Mouse (Mus musculus) hindbrain, embryonic 11.5 days (tissue): ENCODE measurements around the gene Dnase1l3. TPM values are rescaled to one million over a fixed set of nuclear protein-coding genes. Genes with fewer than 3 reads are reported as not detected.

Experiments
- ATAC-seq: fragments of 200-750 bp; cut with Nextera tagmentation; 2 replicates; pipeline ENCODE4 v1.8.0; 2017; ENCODE audit warnings: mild to moderate bottlenecking, moderate TSS enrichment, moderate library complexity; ENCODE audit not compliant: low FRiP score
- DNase-seq: peaks from one replicate; pipeline ENCODE4 v3.0.0-alpha.2; 2015; ENCODE audit warnings: low spot score
- H3K27ac ChIP-seq: fragments of 300-500 bp; sonication (generic); 2 replicates; pipeline ENCODE4 v1.5.1; 2014; ENCODE audit warnings: mild to moderate bottlenecking, low read depth, low read length
- H3K27me3 ChIP-seq: fragments of 300-500 bp; sonication (generic); 2 replicates; pipeline ENCODE4 v1.6.1; 2014; ENCODE audit warnings: mild to moderate bottlenecking, low read length, moderate library complexity, mixed read lengths; ENCODE audit not compliant: control insufficient read depth, insufficient read depth
- H3K36me3 ChIP-seq: fragments of 300-500 bp; sonication (generic); 2 replicates; pipeline ENCODE4 v1.6.1; 2014; ENCODE audit warnings: mild to moderate bottlenecking, low read length, moderate library complexity, mixed read lengths; ENCODE audit not compliant: control insufficient read depth, insufficient read depth
- H3K4me1 ChIP-seq: fragments of 300-500 bp; sonication (generic); replicated peaks from 2 replicates; pipeline ENCODE4 v1.6.1; 2014; ENCODE audit warnings: low read length, mixed read lengths; ENCODE audit not compliant: control insufficient read depth, insufficient read depth
- H3K4me2 ChIP-seq: fragments of 300-500 bp; sonication (generic); replicated peaks from 2 replicates; pipeline ENCODE4 v1.6.1; 2014; ENCODE audit warnings: mild to moderate bottlenecking, low read depth, low read length
- H3K4me3 ChIP-seq: fragments of 300-500 bp; sonication (generic); 2 replicates; pipeline ENCODE4 v1.5.1; 2014; ENCODE audit warnings: low read depth, low read length
- H3K9ac ChIP-seq: fragments of 300-500 bp; sonication (generic); 2 replicates; pipeline ENCODE4 v1.6.1; 2014; ENCODE audit warnings: low read depth, low read length
- H3K9me3 ChIP-seq: fragments of 300-500 bp; sonication (generic); 2 replicates; pipeline ENCODE4 v1.6.1; 2016; ENCODE audit warnings: low read length; ENCODE audit not compliant: control insufficient read depth
- WGBS: fragments of 180-500 bp; shearing (Covaris S2); extraction: QIAGEN DNeasy Blood & Tissue Kit; methylation state at CpG from one replicate; pipeline ENCODE4 v1.1.7; 2014; 5-methylcytosine and 5-hydroxymethylcytosine counted together
- polyA plus RNA-seq: library from polyadenylated mRNA; unstranded; fragments of >200 nt; fragmentation: Nextera tagmentation; extraction: Ambion mirVana; gene quantifications from 2 replicates; pipeline ENCODE4 v1.2.1, GENCODE M21; 2014

Dnase1l3 gene
- polyA plus RNA-seq, 1 experiment from 2014 or later = 0.03 TPM

DNA sequence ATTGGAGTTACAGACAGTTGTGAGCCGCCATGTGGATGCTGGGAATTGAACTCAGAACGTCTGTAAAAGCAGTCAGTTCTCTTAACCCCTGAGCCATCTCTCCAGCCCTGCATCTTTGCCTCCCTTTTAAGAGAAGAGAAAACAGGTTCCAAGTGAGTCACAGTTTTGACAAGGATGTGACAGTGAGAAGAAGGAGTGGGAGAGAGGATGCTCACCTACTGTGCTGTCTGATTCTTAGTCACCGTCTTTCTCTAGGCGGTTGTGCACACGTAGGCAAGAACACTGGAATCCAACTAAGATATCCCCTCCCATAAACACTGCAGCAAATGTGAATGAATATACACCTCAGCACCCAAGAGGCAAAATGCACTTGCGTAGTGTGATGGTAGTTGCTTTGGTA is 19.2 kb downstream of the Dnase1l3 start:
- no peak for DNase-seq
- no peak for ATAC-seq
- WGBS = 86% methylated on average over 6 of the region's 6 CpGs
- H3K9ac ChIP-seq = no peak overlapping the region
- no peaks in the 10 kb centered on the region for H3K27me3 ChIP-seq
- no peaks in the 10 kb centered on the region for H3K4me1 ChIP-seq
- no peak overlapping the region for H3K4me3 ChIP-seq
- H3K9me3 ChIP-seq = no peaks in the 10 kb centered on the region
- H3K27ac ChIP-seq = no peak overlapping the region
- H3K4me2 ChIP-seq = no peak overlapping the region
- no peaks in the 10 kb centered on the region for H3K36me3 ChIP-seq

DNA sequence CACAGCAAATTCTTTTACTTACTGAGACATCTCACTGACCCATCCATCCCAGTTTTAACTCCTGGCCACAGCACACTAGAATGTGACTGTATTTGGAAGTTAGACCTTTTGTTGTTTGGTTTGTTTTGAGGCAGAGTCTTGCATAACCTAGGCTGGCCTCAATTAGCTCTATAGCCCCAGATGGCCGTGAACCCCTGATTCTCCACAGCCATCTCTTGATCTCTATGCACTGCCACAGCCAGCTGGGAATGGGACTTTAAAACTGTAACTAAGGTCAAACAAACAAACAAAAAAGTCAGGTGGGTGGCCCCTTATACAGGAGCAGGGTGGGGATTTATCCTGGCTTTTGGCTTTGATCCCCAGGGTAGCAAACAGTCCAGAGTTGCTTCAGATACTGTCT is 19.7 kb downstream of the Dnase1l3 start:
- no peak for ATAC-seq
- H3K27ac ChIP-seq = no peak overlapping the region
- H3K9ac ChIP-seq = no peak overlapping the region
- WGBS = 79% methylated on average over 1 of the region's 1 CpGs
- H3K9me3 ChIP-seq = no peaks in the 10 kb centered on the region
- no peaks in the 10 kb centered on the region for H3K4me1 ChIP-seq
- H3K36me3 ChIP-seq = no peaks in the 10 kb centered on the region
- H3K4me2 ChIP-seq = no peak overlapping the region
- no peak for DNase-seq
- no peaks in the 10 kb centered on the region for H3K27me3 ChIP-seq
- H3K4me3 ChIP-seq = no peak overlapping the region

DNA sequence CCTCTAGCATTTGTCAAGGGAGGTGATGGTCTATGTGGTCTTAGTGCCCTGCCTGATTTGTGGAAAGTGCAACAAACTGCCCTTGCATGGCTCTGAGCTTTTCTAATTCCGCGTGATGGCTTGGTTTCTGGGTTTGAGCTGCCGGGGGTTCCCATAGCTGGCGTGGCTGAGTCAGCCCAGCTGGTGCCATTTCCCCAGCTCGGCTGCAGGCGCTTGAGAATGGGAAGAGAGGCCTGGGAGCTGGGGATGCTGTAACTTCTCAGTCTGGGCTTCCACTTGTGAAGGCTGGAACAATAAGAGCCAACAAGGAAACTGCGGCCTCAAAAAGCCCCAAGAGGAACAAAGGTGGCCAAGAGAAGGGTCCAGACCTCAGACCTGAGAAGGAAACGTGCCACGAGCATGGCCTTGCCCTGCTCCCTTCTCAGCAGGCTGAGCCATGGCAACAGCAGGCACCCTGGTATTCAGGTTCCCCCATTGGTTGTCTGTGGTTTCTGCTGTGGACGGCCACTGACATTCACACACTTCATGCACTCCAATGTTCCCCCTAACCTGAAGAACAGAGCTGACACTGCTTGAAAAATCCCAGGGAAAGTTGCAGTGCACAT is 22.4 kb downstream of the Dnase1l3 start:
- DNase-seq (no peak), ATAC-seq (no peak)
- no peaks in the 10 kb centered on the region for H3K4me1 ChIP-seq
- no peaks in the 10 kb centered on the region for H3K27me3 ChIP-seq
- no peak overlapping the region for H3K27ac ChIP-seq
- H3K9me3 ChIP-seq = no peaks in the 10 kb centered on the region
- no peaks in the 10 kb centered on the region for H3K36me3 ChIP-seq
- 71% methylated on average over 10 of the region's 10 CpGs for WGBS
- no peak overlapping the region for H3K4me2 ChIP-seq
- no peak overlapping the region for H3K4me3 ChIP-seq
- no peak overlapping the region for H3K9ac ChIP-seq

GRCm38 (mm10) chr14:7964219-7964889 is 30.0 kb downstream of the Dnase1l3 start:
- ATAC-seq (peak; percentile 65; the same call in 1 of the 2 replicates), DNase-seq (peak; percentile 86)
- no peak overlapping the region for H3K9ac ChIP-seq
- no peaks in the 10 kb centered on the region for H3K27me3 ChIP-seq
- H3K4me1 ChIP-seq = no peaks in the 10 kb centered on the region
- no peak overlapping the region for H3K4me2 ChIP-seq
- H3K4me3 ChIP-seq = no peak overlapping the region
- H3K36me3 ChIP-seq = no peaks in the 10 kb centered on the region
- no peaks in the 10 kb centered on the region for H3K9me3 ChIP-seq
- H3K27ac ChIP-seq = no peak overlapping the region
- 58% methylated on average over 11 of the region's 11 CpGs for WGBS

- DNase-seq = no peak
Measured at GRCm38 (mm10) chr14:7963160-7963559, 31.2 kb downstream of the Dnase1l3 start.

DNA sequence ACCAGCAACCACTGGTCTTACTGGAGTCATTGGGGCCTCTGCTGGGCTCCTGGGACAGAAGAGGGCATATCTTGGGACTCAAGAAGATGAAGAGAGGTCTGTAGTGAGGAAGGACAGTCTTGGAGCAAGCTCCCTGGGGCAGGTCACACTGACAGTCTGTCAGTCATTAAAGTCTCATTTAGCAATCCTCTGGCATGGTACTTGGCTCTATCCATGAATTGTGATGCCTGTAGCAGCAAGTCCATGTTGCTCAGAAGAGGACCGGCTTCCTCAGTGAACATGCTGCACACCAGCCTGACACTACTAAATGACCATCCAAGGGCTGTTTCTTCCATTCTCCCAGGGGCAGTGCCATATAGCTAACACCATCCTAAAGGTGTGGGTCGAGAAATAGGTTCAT is 31.7 kb downstream of the Dnase1l3 start:
- no peaks in the 10 kb centered on the region for H3K9me3 ChIP-seq
- no peak for DNase-seq
- no peaks in the 10 kb centered on the region for H3K4me1 ChIP-seq
- no peak overlapping the region for H3K4me3 ChIP-seq
- no peaks in the 10 kb centered on the region for H3K36me3 ChIP-seq
- H3K9ac ChIP-seq = no peak overlapping the region
- no peak overlapping the region for H3K4me2 ChIP-seq
- ATAC-seq = no peak
- 76% methylated on average over 2 of the region's 2 CpGs for WGBS
- H3K27ac ChIP-seq = no peak overlapping the region
- no peaks in the 10 kb centered on the region for H3K27me3 ChIP-seq

More at GRCm38 (mm10) chr14:7963160-7963559, 31.2 kb downstream of the Dnase1l3 start:
- Histone ChIP-seq H3K4me3 (no peak overlapping the region), H3K27ac (no peak overlapping the region), H3K9me3 (no peaks in the 10 kb centered on the region), H3K9ac (no peak overlapping the region), H3K36me3 (no peaks in the 10 kb centered on the region), H3K27me3 (no peaks in the 10 kb centered on the region), H3K4me2 (no peak overlapping the region), H3K4me1 (no peaks in the 10 kb centered on the region)
- no peak for ATAC-seq
- 63% methylated on average over 7 of the region's 7 CpGs for WGBS

GRCm38 (mm10) chr14:7961714-7962113 is 32.7 kb downstream of the Dnase1l3 start:
- H3K4me1 ChIP-seq = no peaks in the 10 kb centered on the region
- no peak overlapping the region for H3K9ac ChIP-seq
- H3K36me3 ChIP-seq = no peaks in the 10 kb centered on the region
- H3K4me2 ChIP-seq = no peak overlapping the region
- WGBS = 82% methylated on average over 5 of the region's 5 CpGs
- no peak overlapping the region for H3K4me3 ChIP-seq
- no peak for DNase-seq
- no peaks in the 10 kb centered on the region for H3K27me3 ChIP-seq
- ATAC-seq = no peak
- no peaks in the 10 kb centered on the region for H3K9me3 ChIP-seq
- no peak overlapping the region for H3K27ac ChIP-seq

GRCm38 (mm10) chr14:7960616-7961015 is 33.8 kb downstream of the Dnase1l3 start:
- DNase-seq (peak; percentile 37), ATAC-seq (no peak)
- Histone ChIP-seq H3K4me2 (no peak overlapping the region), H3K9ac (no peak overlapping the region), H3K27me3 (no peaks in the 10 kb centered on the region), H3K4me1 (no peaks in the 10 kb centered on the region), H3K9me3 (no peaks in the 10 kb centered on the region), H3K4me3 (no peak overlapping the region), H3K36me3 (no peaks in the 10 kb centered on the region), H3K27ac (no peak overlapping the region)
- 46% methylated on average over 11 of the region's 11 CpGs for WGBS

DNA sequence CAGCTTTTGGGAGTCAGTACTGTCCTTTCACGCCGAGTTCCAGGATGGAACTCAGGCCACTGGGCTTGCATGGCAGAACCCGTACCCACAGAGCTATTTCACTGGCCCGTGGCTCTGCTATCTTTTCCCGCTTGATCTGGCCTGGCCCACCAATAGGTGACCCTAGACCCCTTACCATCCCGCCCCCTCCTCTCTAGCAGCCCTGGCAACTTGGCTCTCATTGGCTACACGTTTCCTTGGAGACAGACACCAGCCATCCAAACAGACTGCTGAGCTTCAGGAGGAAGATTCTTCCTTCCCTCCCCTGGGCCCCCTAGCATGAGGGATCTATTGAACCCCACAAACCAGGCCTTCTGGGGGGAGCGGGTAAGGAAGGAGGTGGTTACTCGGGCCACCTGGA is 37.3 kb downstream of the Dnase1l3 start, which contains the start of gene Gm45521:
Gene Gm45521, plus strand, starts transcription at position 240 of the 400 bp plus-strand sequence.
- no peaks in the 10 kb centered on the region for H3K27me3 ChIP-seq
- no peak within 1 kb of the TSS for H3K27ac ChIP-seq
- DNase-seq (peak; percentile 18), ATAC-seq (peak; percentile 58; the same call in 1 of the 2 replicates)
- H3K36me3 ChIP-seq = no peaks in the 10 kb centered on the region
- no peaks in the 10 kb centered on the region for H3K9me3 ChIP-seq
- H3K4me2 ChIP-seq = no peak within 1 kb of the TSS
- H3K9ac ChIP-seq = no peak within 1 kb of the TSS
- WGBS = 45% methylated on average over 9 of the region's 9 CpGs
- no peak within 1 kb of the TSS for H3K4me3 ChIP-seq
- H3K4me1 ChIP-seq = no peaks in the 10 kb centered on the region
